Mouse (Mus musculus): ENCODE measurements around the gene Hebp1. TPM values are rescaled to one million over a fixed set of nuclear protein-coding genes. Genes with fewer than 3 reads are reported as not detected.

Gene Hebp1
- polyA plus RNA-seq, 1 experiment from 2014 or later: 74.0 TPM

- H3K4me3 ChIP-seq (ENCODE audit: low read length): no peak overlapping the region
- 81% methylated on average over 15 of the region's 15 CpGs for WGBS
- no peak for ATAC-seq
Measured at GRCm38 (mm10) chr6:135100787-135101472, 96.9 kb downstream of the Hebp1 start.

GRCm38 (mm10) chr6:135092798-135093470 lies 104.9 kb downstream of the Hebp1 start:
- Histone ChIP-seq H3K36me3 (ENCODE audit: control insufficient read depth, insufficient read depth, low read length) (no peaks in the 10 kb centered on the region), H3K27me3 (replicated peaks; ENCODE audit: control insufficient read depth, insufficient read depth, low read length) (no peaks in the 10 kb centered on the region), H3K4me3 (ENCODE audit: low read length) (no peak overlapping the region), H3K27ac (ENCODE audit: low read length) (no peak overlapping the region), H3K9me3 (ENCODE audit: control insufficient read depth, low read length) (no peaks in the 10 kb centered on the region), H3K4me2 (ENCODE audit: low read depth, low read length) (no peak overlapping the region), H3K4me1 (ENCODE audit: control insufficient read depth, insufficient read depth, low read length) (no peaks in the 10 kb centered on the region), H3K9ac (ENCODE audit: low read depth, low read length) (no peak overlapping the region)
- no peak for ATAC-seq
- 92% methylated on average over 12 of the region's 12 CpGs for WGBS

More at GRCm38 (mm10) chr6:135100787-135101472, 96.9 kb downstream of the Hebp1 start:
- Histone ChIP-seq H3K4me1 (ENCODE audit: control insufficient read depth, insufficient read depth, low read length) (no peaks in the 10 kb centered on the region), H3K9me3 (ENCODE audit: control insufficient read depth, low read length) (no peaks in the 10 kb centered on the region), H3K36me3 (ENCODE audit: control insufficient read depth, insufficient read depth, low read length) (no peaks in the 10 kb centered on the region), H3K27ac (ENCODE audit: low read length) (no peak overlapping the region), H3K4me2 (ENCODE audit: low read depth, low read length) (no peak overlapping the region), H3K9ac (ENCODE audit: low read depth, low read length) (no peak overlapping the region), H3K27me3 (replicated peaks; ENCODE audit: control insufficient read depth, insufficient read depth, low read length) (no peaks in the 10 kb centered on the region)

GRCm38 (mm10) chr6:135090661-135091060 lies 107.2 kb downstream of the Hebp1 start:
- Histone ChIP-seq H3K27me3 (replicated peaks; ENCODE audit: control insufficient read depth, insufficient read depth, low read length) (no peaks in the 10 kb centered on the region), H3K4me1 (ENCODE audit: control insufficient read depth, insufficient read depth, low read length) (no peaks in the 10 kb centered on the region), H3K4me3 (ENCODE audit: low read length) (no peak overlapping the region), H3K4me2 (ENCODE audit: low read depth, low read length) (no peak overlapping the region), H3K36me3 (ENCODE audit: control insufficient read depth, insufficient read depth, low read length) (no peaks in the 10 kb centered on the region), H3K27ac (ENCODE audit: low read length) (no peak overlapping the region), H3K9me3 (ENCODE audit: control insufficient read depth, low read length) (no peaks in the 10 kb centered on the region), H3K9ac (ENCODE audit: low read depth, low read length) (no peak overlapping the region)
- 63% methylated on average over 4 of the region's 4 CpGs for WGBS
- ATAC-seq: no peak

- ATAC-seq: no peak
- H3K36me3 ChIP-seq (ENCODE audit: control insufficient read depth, insufficient read depth, low read length): no peaks in the 10 kb centered on the region
- no peak overlapping the region for H3K4me3 ChIP-seq (ENCODE audit: low read length)
- H3K9me3 ChIP-seq (ENCODE audit: control insufficient read depth, low read length): no peaks in the 10 kb centered on the region
- no peak overlapping the region for H3K9ac ChIP-seq (ENCODE audit: low read depth, low read length)
- H3K4me1 ChIP-seq (ENCODE audit: control insufficient read depth, insufficient read depth, low read length): no peaks in the 10 kb centered on the region
- WGBS: 32% methylated on average over 8 of the region's 8 CpGs
- no peak overlapping the region for H3K4me2 ChIP-seq (ENCODE audit: low read depth, low read length)
- H3K27ac ChIP-seq (ENCODE audit: low read length): no peak overlapping the region
- H3K27me3 ChIP-seq (replicated peaks; ENCODE audit: control insufficient read depth, insufficient read depth, low read length): no peaks in the 10 kb centered on the region
Measured at GRCm38 (mm10) chr6:135089786-135090185, 108.0 kb downstream of the Hebp1 start.

- H3K36me3 ChIP-seq (ENCODE audit: control insufficient read depth, insufficient read depth, low read length): no peaks in the 10 kb centered on the region
- H3K4me1 ChIP-seq (ENCODE audit: control insufficient read depth, insufficient read depth, low read length): no peaks in the 10 kb centered on the region
- ATAC-seq: peak; percentile 80
- H3K4me2 ChIP-seq (ENCODE audit: low read depth, low read length): peak overlapping the region; percentile 34
- 31% methylated on average over 19 of the region's 19 CpGs for WGBS
- no peaks in the 10 kb centered on the region for H3K9me3 ChIP-seq (ENCODE audit: control insufficient read depth, low read length)
- H3K4me3 ChIP-seq (ENCODE audit: low read length): no peak overlapping the region
- no peak overlapping the region for H3K27ac ChIP-seq (ENCODE audit: low read length)
- H3K9ac ChIP-seq (ENCODE audit: low read depth, low read length): no peak overlapping the region
- no peaks in the 10 kb centered on the region for H3K27me3 ChIP-seq (replicated peaks; ENCODE audit: control insufficient read depth, insufficient read depth, low read length)
Measured at GRCm38 (mm10) chr6:135087721-135088451, 109.9 kb downstream of the Hebp1 start.

Other genes starting within 250 kb of the Hebp1 start
- 2.8 and 3.5 TPM in 2 replicates for gene Apold1, start 216.3 kb downstream of the Hebp1 start, polyA plus RNA-seq (2015; fragmentation: Nextera tagmentation; extraction: Ambion mirVana)
- gene Ddx47, start 186.4 kb downstream of the Hebp1 start, polyA plus RNA-seq (2015; fragmentation: Nextera tagmentation; extraction: Ambion mirVana): 82.3 and 95.1 TPM in 2 replicates
- 8.3 and 10.8 TPM in 2 replicates for gene Gprc5a, start 132.4 kb downstream of the Hebp1 start, polyA plus RNA-seq (2015; fragmentation: Nextera tagmentation; extraction: Ambion mirVana)
- 0.10 TPM in 2 replicates for gene Gprc5d, start 79.7 kb downstream of the Hebp1 start, polyA plus RNA-seq (2015; fragmentation: Nextera tagmentation; extraction: Ambion mirVana)
- gene Fam234b, start within 50 bp of the Hebp1 start, polyA plus RNA-seq (2015; fragmentation: Nextera tagmentation; extraction: Ambion mirVana): 36.9 and 37.6 TPM in 2 replicates
- gene Gsg1, start 56.3 kb upstream of the Hebp1 start, polyA plus RNA-seq (2015; fragmentation: Nextera tagmentation; extraction: Ambion mirVana): 0.33 and 0.47 TPM in 2 replicates
- 0.10 and 0.11 TPM in 2 replicates for gene Pbp2, start 112.4 kb upstream of the Hebp1 start, polyA plus RNA-seq (2015; fragmentation: Nextera tagmentation; extraction: Ambion mirVana)
- gene Emp1, start 164.5 kb upstream of the Hebp1 start, polyA plus RNA-seq (2015; fragmentation: Nextera tagmentation; extraction: Ambion mirVana): 46.2 and 59.7 TPM in 2 replicates

Data from intestine, embryonic 16.5 days (tissue).